Mouse (Mus musculus): ENCODE data around the gene Mipol1. TPM values are rescaled to one million over a fixed set of nuclear protein-coding genes. Genes with fewer than 3 reads are reported as not detected.

Mipol1 gene
- total RNA-seq, 2 experiments from 2014 or later = 3.7 to 4.3 TPM

GRCm38 (mm10) chr12:57231085-57231875 is 1.1 kb downstream of the Mipol1 start:
- intact Hi-C loops (cut with DNase I; ENCODE audit: low total_unique reads) = no loop called here
- DNase-seq = no peak

- peak; percentile 13 for DNase-seq
Observed at GRCm38 (mm10) chr12:57233386-57233785, 3.2 kb downstream of the Mipol1 start.

DNA sequence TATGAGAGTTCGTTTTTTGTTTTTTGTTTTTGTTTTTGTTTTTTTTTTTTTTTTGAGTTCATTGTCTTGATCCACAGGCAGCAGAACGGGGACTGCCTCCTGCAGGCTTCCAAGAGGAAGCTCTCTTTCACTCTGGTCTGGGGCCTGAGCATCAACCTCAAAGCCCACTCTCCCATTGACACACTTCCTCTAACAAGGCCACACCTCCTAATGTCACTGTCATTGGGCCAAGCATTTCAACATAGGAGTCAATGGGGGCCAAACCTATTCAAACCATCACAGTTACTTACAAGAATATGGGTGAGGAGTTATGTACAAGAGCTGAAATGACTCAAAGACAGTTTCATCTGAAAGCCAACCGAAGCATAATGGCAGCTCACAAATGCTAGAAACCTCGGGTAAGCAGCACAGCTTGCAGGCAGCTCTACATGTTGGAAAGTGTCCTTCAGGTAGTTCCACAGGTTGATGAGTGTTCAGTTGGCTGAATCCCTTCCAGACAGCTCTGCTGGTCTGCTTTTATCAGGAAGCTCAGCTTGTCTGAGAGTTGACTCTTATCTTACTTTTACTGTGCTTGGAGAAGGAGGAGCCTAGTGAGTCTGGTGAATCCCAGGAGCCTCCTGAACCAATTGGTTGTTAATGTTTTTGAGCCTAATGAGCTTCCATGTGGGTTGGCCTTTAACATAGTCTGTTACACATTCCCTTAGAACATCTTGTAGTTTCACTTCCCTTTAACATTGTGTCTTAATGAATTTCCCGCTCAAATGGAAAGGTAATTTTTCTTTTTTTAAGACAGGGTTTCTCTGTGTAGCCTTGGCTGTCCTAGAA is 13.7 kb downstream of the Mipol1 start:
- intact Hi-C loops (cut with DNase I; ENCODE audit: low total_unique reads) = no loop called here

More at GRCm38 (mm10) chr12:57233386-57233785, 3.2 kb downstream of the Mipol1 start:
- intact Hi-C loops (cut with DNase I; ENCODE audit: low total_unique reads) = no loop called here

DNA sequence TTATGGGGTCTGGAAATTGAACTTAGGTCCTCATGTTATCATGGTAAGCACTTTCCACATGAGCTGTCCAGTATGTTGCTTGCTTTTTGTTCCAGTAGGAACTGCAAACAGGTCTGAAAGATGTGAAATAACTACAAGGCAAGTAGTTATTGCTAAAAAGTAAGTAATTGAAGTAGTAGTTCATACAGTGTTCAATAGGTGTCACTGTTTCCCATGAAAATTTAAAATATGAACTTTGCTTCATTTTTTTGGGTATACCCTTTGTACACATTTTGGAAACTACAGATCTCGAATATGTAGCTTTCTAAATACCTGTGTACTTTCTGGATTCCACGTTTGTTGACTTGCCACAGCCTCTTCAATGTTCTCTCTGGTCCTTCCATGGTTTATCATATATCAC is 28.3 kb downstream of the Mipol1 start:
- intact Hi-C loops (cut with DNase I; ENCODE audit: low total_unique reads) = no loop called here
- DNase-seq = no peak

More for the DNA sequence above, 13.7 kb downstream of the Mipol1 start:
- no peak for DNase-seq

GRCm38 (mm10) chr12:57275456-57275855 is 45.2 kb downstream of the Mipol1 start:
- intact Hi-C loops (cut with DNase I; ENCODE audit: low total_unique reads) = no loop called here
- DNase-seq = no peak

DNA sequence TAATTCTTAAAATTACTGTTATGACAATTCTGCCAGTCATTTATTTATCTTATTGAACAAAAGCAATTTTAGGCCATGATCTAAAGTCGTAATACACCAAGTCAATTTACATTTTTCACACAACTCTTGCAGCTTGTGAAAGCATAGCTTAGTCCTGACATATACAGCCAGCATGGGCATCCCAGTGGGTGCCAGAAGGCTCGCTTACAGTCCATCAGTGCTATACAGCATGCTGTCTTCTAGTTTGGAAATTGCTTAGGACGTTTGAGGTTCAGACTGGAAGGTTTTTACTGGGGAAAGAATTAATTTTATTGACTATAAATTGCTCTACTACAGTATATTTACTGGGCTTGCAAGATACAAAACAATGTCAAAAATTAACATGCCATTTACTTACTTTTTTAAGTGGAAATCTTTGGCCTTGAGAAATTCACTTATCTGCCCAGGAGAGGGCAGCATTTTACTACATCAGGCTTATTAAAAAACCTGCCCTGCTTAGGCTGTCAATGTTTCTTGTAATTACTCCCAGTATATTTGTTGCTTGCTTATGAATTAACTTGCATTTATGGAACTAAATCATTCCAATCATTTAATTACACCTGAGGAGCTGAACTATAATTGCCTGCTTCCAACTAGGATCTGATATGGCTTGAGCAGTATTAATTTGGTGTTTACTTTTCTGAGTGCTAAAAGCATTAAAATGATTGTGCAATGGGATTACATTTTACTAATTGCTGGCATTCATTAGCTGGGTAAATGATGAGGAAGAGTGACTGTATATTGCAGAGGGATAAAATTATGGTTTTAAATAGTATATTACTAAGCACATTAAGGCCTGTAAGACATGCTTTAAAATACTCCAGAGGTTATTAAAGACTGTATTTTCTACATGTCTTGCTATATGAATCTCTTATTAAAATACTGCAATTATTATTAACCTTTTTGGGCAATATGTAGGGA is 51.2 kb downstream of the Mipol1 start:
- no peak for DNase-seq
- intact Hi-C loops (cut with DNase I; ENCODE audit: low total_unique reads) = loop anchor here (5.0 kb wide), 2 partner anchors 266 to 506 kb away; partner anchors contain the start of gene Foxa1

DNA sequence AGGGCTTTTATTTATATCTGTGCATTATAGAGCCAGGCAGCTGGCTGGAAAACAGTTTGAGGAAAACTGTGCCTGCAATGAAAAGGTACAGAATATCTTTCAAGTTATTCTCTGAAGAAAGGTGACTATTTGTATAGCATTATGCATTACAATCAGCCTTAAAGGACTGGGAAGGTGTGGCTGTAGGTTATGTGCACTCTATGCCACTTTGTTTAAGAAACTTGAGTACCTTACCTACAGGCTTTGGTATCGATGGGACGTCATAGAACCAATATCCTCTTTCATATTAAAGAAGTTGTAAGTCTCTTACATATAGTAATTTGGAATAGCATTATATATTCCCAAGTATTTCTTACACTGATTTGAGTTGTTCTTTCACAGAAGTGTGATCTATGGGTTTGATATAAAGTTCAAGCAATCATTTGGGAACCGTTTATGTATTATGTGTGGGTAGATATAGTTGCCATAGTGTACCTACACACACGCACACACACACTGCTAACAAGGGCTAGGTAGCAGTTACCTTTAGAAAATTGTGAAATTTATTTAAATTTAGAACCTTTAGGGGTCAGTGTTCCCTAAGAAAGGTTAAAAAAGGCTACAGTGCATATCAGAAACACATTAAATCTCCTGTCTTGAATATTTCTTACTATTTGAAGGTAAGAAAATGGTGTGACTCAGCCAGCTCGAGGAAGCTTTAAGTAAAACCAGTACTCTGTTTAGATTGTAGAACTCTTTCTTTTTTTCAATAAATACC is 55.3 kb downstream of the Mipol1 start:
- no peak for DNase-seq
- intact Hi-C loops (cut with DNase I; ENCODE audit: low total_unique reads) = no loop called here

GRCm38 (mm10) chr12:57307337-57307736 is 77.1 kb downstream of the Mipol1 start:
- DNase-seq = no peak
- intact Hi-C loops (cut with DNase I; ENCODE audit: low total_unique reads) = no loop called here

DNA sequence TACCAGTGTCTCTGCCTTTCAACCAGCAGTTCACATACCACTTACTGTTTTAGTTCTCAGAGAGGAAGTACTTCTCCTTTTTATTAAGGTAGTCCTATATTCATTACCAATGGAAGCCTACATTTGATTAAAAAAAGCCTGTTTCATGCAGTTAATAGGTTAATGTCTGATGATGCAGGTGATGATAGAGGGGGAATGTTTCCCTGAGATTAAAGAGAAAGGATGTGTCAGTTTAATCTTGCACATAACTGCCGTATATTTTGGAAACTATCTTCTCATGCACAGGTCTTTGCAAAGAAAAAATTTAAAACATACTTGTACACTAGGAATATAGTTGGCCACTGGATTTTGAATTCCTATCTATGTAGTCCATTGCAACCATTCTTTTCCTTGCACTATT is 77.5 kb downstream of the Mipol1 start:
- no peak for DNase-seq
- intact Hi-C loops (cut with DNase I; ENCODE audit: low total_unique reads) = no loop called here

- intact Hi-C loops (cut with DNase I; ENCODE audit: low total_unique reads) = no loop called here
- no peak for DNase-seq
Observed at GRCm38 (mm10) chr12:57339053-57339452, 108.8 kb downstream of the Mipol1 start.

- intact Hi-C loops (cut with DNase I; ENCODE audit: low total_unique reads) = no loop called here
Observed at GRCm38 (mm10) chr12:57340111-57340510, 109.9 kb downstream of the Mipol1 start.

DNA sequence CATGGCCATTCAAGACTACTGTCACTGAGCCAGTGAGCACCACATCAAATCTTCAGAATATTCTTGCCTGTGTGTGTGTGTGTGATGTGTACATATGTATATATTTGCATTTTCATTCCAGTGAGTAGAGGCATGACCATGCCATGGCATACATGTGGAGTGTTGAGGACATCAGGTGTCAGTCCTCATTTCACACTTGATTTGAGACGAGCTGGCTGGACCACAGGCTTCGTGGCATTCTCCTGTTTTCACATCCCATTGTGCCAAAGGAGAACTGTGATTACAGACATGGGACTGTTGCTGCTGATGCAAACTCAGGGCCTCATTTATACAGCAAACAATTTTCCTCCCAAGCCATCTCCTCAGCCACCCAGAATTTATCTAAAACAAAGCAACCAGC is 132.5 kb downstream of the Mipol1 start:
- DNase-seq = no peak
- intact Hi-C loops (cut with DNase I; ENCODE audit: low total_unique reads) = no loop called here

More at GRCm38 (mm10) chr12:57340111-57340510, 109.9 kb downstream of the Mipol1 start:
- no peak for DNase-seq

DNA sequence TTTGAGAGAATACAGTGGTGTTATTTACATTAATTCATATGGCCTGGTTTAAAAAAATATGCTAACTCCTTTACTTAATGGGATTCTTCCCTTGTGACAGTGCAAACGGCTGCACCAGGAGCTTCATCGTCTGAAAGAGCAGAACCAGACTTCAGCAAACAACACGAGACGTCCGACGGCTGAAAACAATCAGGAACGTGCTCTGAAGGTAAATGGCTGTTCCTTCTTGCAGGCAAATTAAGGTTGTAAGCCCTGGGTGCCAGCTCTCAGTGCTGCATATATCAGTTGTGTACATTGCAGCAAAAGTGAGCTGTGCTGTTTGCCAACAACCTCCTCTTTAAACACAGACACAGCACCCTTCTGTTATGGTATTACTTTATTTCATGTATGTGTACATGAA is 133.8 kb downstream of the Mipol1 start:
- no peak for DNase-seq
- intact Hi-C loops (cut with DNase I; ENCODE audit: low total_unique reads) = no loop called here

- intact Hi-C loops (cut with DNase I; ENCODE audit: low total_unique reads) = no loop called here
- no peak for DNase-seq
Observed at GRCm38 (mm10) chr12:57371790-57372547, 141.7 kb downstream of the Mipol1 start.

DNA sequence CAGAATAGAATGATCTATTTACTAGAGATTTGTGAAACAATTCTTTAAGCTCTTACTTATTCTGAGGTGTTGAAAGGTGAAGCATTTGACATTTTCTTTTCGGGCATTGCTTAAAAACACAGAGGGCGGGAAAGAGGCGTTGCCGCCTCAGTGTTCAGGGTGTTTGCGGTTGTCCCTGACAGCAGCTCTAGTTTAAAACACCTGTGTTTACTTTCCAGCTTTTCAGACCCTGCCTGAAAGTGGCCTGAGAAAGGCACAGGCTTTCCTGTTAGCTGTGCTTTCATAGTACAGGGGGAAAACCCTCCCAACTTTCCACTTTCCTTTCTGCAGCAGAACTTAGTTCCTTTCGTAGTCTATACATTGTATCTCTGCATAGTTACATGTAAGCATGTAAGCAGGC is 152.6 kb downstream of the Mipol1 start:
- intact Hi-C loops (cut with DNase I; ENCODE audit: low total_unique reads) = no loop called here
- no peak for DNase-seq

- intact Hi-C loops (cut with DNase I; ENCODE audit: low total_unique reads) = no loop called here
- DNase-seq = no peak
Observed at GRCm38 (mm10) chr12:57387588-57388292, 157.5 kb downstream of the Mipol1 start.

- intact Hi-C loops (cut with DNase I; ENCODE audit: low total_unique reads) = no loop called here
- no peak for DNase-seq
Observed at GRCm38 (mm10) chr12:57399547-57399946, 169.3 kb downstream of the Mipol1 start.

Measured in gastrocnemius, postnatal 14 days (tissue).